Mouse (Mus musculus): ENCODE measurements around the gene Cdhr2. TPM values are rescaled to one million over a fixed set of nuclear protein-coding genes. Genes with fewer than 3 reads are reported as not detected.

The Cdhr2 gene
- polyA plus RNA-seq, 1 experiment from 2014 or later = 0.05 TPM

DNA sequence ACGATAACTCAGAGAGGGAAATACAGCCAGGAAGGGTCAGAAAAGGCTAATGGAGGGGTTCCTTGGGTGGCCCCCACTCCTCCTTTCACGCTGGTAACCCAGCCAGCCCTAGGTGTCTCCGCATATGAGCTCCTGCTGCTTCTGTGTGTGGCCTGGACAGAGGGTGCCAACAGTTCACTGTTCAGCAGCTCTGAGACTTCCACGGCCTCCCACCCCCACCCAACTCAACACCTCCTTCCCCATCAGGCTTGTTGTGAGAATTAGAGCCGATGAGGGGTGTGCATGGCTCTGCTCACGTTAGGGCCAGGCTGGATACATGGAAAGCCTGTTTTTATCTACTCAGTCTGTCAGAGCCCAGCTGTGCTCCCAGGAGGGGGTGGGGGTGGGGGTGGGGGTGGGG, 44.8 kb downstream of the Cdhr2 start:
- Histone ChIP-seq H3K36me3 (no peaks in the 10 kb centered on the region), H3K27ac (no peak overlapping the region), H3K9ac (no peak overlapping the region), H3K4me1 (peaks cover 6% of the 10 kb centered on the region; the same call in 1 of the 2 replicates), H3K27me3 (peaks cover 59% of the 10 kb centered on the region), H3K4me3 (no peak overlapping the region), H3K4me2 (replicated peaks) (no peak overlapping the region), H3K9me3 (no peaks in the 10 kb centered on the region)
- WGBS = 36% methylated on average over 6 of the region's 6 CpGs
- ATAC-seq (ENCODE audit: low FRiP score, low read depth) = no peak

DNA sequence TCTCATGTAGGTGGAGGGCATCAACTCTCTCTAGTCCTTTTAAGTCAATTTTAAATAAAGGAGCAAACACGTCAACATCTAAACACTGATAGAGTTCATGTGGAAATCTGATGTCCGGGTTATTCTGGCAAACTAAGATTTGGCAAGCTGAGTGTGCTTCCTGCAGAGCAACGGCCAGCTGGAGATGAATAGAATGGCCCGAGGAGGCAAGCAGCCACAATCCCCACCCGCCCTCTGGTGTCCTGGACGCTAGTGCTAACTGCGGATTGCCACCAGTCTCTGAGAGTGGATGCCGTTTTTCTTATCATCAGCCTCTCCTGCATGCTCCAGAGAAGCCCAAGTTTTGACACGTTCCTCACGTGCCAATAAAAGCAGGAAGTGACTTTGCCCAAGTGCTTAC, 45.6 kb downstream of the Cdhr2 start:
- peaks cover 6% of the 10 kb centered on the region; the same call in 1 of the 2 replicates for H3K4me1 ChIP-seq
- 50% methylated on average over 10 of the region's 10 CpGs for WGBS

DNA sequence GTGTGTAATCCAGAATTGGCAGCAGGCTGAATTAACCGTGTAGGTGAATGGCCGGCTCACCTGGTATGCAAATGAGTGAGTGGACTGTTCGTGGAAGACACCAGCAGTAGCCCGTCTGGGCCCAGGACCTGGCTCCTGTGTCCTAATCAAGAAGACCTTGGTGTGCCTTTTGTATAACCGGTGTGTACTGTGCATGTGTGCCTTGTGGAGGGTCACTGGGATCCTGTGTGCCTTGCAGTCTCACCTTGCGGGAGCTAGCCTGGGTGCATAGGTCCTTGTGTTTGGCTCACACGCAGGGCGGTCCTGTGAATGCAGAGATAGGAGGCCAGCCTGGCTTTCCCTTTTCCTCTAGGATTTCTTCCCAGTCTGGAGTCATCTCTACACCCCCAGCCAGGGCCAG, 46.9 kb downstream of the Cdhr2 start:
- Histone ChIP-seq H3K36me3 (no peaks in the 10 kb centered on the region), H3K27me3 (peaks cover 70% of the 10 kb centered on the region), H3K4me2 (replicated peaks) (no peak overlapping the region), H3K9ac (no peak overlapping the region), H3K9me3 (no peaks in the 10 kb centered on the region), H3K4me3 (no peak overlapping the region), H3K4me1 (peaks cover 6% of the 10 kb centered on the region; the same call in 1 of the 2 replicates), H3K27ac (no peak overlapping the region)
- ATAC-seq (ENCODE audit: low FRiP score, low read depth) = no peak
- WGBS = 83% methylated on average over 8 of the region's 8 CpGs

More for the DNA sequence above, 45.6 kb downstream of the Cdhr2 start:
- ATAC-seq (ENCODE audit: low FRiP score, low read depth) = no peak
- Histone ChIP-seq H3K27ac (no peak overlapping the region), H3K9ac (no peak overlapping the region), H3K4me2 (replicated peaks) (no peak overlapping the region), H3K27me3 (peaks cover 59% of the 10 kb centered on the region), H3K9me3 (no peaks in the 10 kb centered on the region), H3K4me3 (no peak overlapping the region), H3K36me3 (no peaks in the 10 kb centered on the region)

GRCm38 (mm10) chr13:54748721-54749060, 47.4 kb downstream of the Cdhr2 start:
- Histone ChIP-seq H3K4me1 (peaks cover 6% of the 10 kb centered on the region; the same call in 1 of the 2 replicates), H3K9ac (no peak overlapping the region), H3K9me3 (no peaks in the 10 kb centered on the region), H3K4me2 (replicated peaks) (peak overlapping the region; percentile 90), H3K27me3 (peaks cover 75% of the 10 kb centered on the region), H3K4me3 (peak overlapping the region; percentile 55), H3K36me3 (no peaks in the 10 kb centered on the region), H3K27ac (no peak overlapping the region)
- WGBS = 51% methylated on average over 10 of the region's 10 CpGs
- no peak for ATAC-seq (ENCODE audit: low FRiP score, low read depth)

GRCm38 (mm10) chr13:54749061-54749863, 48.0 kb downstream of the Cdhr2 start:
- Histone ChIP-seq H3K27me3 (peaks cover 81% of the 10 kb centered on the region), H3K9ac (no peak overlapping the region), H3K36me3 (no peaks in the 10 kb centered on the region), H3K4me1 (peaks cover 6% of the 10 kb centered on the region; the same call in 1 of the 2 replicates), H3K4me3 (peak overlapping the region; percentile 55), H3K4me2 (replicated peaks) (peak overlapping the region; percentile 90), H3K9me3 (no peaks in the 10 kb centered on the region), H3K27ac (no peak overlapping the region)
- 3% methylated on average over 60 of the region's 100 CpGs for WGBS
- ATAC-seq (ENCODE audit: low FRiP score, low read depth) = peak; percentile 85

GRCm38 (mm10) chr13:54749864-54750411, 48.7 kb downstream of the Cdhr2 start, which contains the start of gene Gprin1:
Gprin1 (minus strand) TSS chr13:54749874.
- H3K9ac ChIP-seq = no peak within 1 kb of the TSS
- no peaks in the 10 kb centered on the region for H3K36me3 ChIP-seq
- 3% methylated on average over 25 of the region's 29 CpGs for WGBS
- no peaks in the 10 kb centered on the region for H3K9me3 ChIP-seq
- peak within 1 kb of the TSS; percentile 55 for H3K4me3 ChIP-seq
- H3K4me2 ChIP-seq (replicated peaks) = peak within 1 kb of the TSS; percentile 90
- peaks cover 86% of the 10 kb centered on the region for H3K27me3 ChIP-seq
- no peak for ATAC-seq (ENCODE audit: low FRiP score, low read depth)
- peaks cover 6% of the 10 kb centered on the region; the same call in 1 of the 2 replicates for H3K4me1 ChIP-seq
- H3K27ac ChIP-seq = no peak within 1 kb of the TSS

DNA sequence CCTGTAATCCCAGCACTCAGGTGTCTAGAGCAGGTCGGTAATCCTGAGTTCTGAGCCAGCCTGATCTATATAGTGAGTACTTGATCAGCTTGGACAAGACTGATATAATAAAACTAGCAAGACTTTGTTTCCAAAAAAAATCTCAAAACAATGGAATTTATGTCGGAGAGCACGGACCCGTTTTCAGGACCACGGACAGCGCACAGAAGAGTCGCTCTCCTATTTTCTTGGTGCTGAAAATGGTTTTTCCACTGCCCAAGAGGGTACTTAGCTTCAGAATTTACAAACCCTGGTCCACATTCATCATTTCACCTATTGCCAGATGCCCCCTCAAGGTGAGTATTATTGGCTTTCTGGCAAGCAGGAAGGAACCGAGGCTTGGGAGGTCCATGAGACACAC, 49.4 kb downstream of the Cdhr2 start:
- H3K4me3 ChIP-seq = no peak overlapping the region
- H3K4me1 ChIP-seq = peaks cover 6% of the 10 kb centered on the region; the same call in 1 of the 2 replicates
- H3K27me3 ChIP-seq = peaks cover 89% of the 10 kb centered on the region
- H3K36me3 ChIP-seq = no peaks in the 10 kb centered on the region
- H3K4me2 ChIP-seq (replicated peaks) = no peak overlapping the region
- no peak overlapping the region for H3K27ac ChIP-seq
- ATAC-seq (ENCODE audit: low FRiP score, low read depth) = no peak
- no peaks in the 10 kb centered on the region for H3K9me3 ChIP-seq
- no peak overlapping the region for H3K9ac ChIP-seq
- WGBS = 3% methylated on average over 8 of the region's 8 CpGs

GRCm38 (mm10) chr13:54752656-54753055, 51.4 kb downstream of the Cdhr2 start:
- Histone ChIP-seq H3K9ac (no peak overlapping the region), H3K27me3 (peaks cover 87% of the 10 kb centered on the region), H3K4me2 (replicated peaks) (no peak overlapping the region), H3K4me1 (peaks cover 8% of the 10 kb centered on the region), H3K36me3 (no peaks in the 10 kb centered on the region), H3K9me3 (no peaks in the 10 kb centered on the region), H3K4me3 (no peak overlapping the region), H3K27ac (no peak overlapping the region)
- WGBS = 74% methylated on average over 10 of the region's 10 CpGs
- no peak for ATAC-seq (ENCODE audit: low FRiP score, low read depth)

- Histone ChIP-seq H3K27ac (no peak overlapping the region), H3K9ac (no peak overlapping the region), H3K4me1 (peaks cover 17% of the 10 kb centered on the region), H3K4me2 (replicated peaks) (no peak overlapping the region), H3K36me3 (no peaks in the 10 kb centered on the region), H3K9me3 (no peaks in the 10 kb centered on the region), H3K4me3 (no peak overlapping the region), H3K27me3 (peaks cover 80% of the 10 kb centered on the region)
- 66% methylated on average over 6 of the region's 6 CpGs for WGBS
- no peak for ATAC-seq (ENCODE audit: low FRiP score, low read depth)
Measured at GRCm38 (mm10) chr13:54753733-54754132, 52.5 kb downstream of the Cdhr2 start.

DNA sequence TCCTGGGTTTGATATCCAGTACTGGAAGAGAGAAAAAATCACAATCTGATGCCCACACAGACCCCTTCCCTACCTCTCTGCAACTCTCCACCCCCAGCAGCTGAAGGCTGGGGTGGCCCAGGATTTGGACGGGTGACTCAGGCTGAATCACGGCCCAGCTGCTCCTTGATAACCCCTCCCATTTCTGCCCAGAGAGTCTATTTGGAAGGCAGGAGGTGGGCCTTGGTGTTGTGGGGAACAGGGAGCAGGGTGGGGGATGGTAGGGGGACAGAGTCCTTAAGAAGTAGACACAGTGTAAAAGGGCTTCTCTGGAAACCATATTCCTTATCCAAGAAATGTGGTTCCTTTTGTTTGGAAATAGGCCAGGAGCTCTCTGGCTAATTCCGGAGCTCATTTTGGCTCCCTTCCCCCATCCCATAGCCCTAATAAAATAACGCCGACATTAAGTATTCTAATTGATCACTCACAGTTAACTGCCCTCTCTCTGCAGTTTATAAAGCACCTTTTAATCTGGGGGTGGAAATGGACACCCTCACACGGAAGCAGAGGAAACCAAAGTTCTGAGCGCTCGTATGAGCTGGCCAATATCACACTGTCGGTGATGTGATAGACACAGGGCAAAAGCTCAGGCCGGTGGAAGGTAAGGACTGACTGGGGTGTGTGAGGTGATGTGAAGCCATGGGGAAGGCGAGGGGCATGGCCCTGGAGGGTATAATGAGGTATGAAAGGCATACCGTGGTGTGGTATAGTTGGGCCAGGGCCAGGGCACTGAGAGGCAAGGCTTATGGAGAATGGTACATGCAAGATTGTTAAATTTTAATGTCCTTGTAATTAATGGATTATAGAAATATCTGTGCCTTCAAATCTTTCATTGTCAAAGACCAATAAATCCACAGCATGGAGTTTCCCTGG, 53.2 kb downstream of the Cdhr2 start:
- WGBS = 33% methylated on average over 12 of the region's 12 CpGs
- H3K4me2 ChIP-seq (replicated peaks) = no peak overlapping the region
- H3K9me3 ChIP-seq = no peaks in the 10 kb centered on the region
- H3K27me3 ChIP-seq = peaks cover 80% of the 10 kb centered on the region
- H3K4me1 ChIP-seq = peaks cover 19% of the 10 kb centered on the region
- H3K27ac ChIP-seq = no peak overlapping the region
- no peak for ATAC-seq (ENCODE audit: low FRiP score, low read depth)
- H3K4me3 ChIP-seq = no peak overlapping the region
- no peak overlapping the region for H3K9ac ChIP-seq
- H3K36me3 ChIP-seq = no peaks in the 10 kb centered on the region

- Histone ChIP-seq H3K4me1 (peaks cover 13% of the 10 kb centered on the region; the same call in 1 of the 2 replicates), H3K27me3 (peaks cover 80% of the 10 kb centered on the region), H3K27ac (no peak overlapping the region), H3K4me3 (no peak overlapping the region), H3K36me3 (no peaks in the 10 kb centered on the region), H3K9ac (no peak overlapping the region), H3K4me2 (replicated peaks) (no peak overlapping the region), H3K9me3 (no peaks in the 10 kb centered on the region)
- WGBS = 27% methylated on average over 9 of the region's 9 CpGs
- no peak for ATAC-seq (ENCODE audit: low FRiP score, low read depth)
Measured at GRCm38 (mm10) chr13:54755201-54755830, 54.1 kb downstream of the Cdhr2 start.

Data from limb, embryonic 13.5 days (tissue).